In the genomic region with DNA sequence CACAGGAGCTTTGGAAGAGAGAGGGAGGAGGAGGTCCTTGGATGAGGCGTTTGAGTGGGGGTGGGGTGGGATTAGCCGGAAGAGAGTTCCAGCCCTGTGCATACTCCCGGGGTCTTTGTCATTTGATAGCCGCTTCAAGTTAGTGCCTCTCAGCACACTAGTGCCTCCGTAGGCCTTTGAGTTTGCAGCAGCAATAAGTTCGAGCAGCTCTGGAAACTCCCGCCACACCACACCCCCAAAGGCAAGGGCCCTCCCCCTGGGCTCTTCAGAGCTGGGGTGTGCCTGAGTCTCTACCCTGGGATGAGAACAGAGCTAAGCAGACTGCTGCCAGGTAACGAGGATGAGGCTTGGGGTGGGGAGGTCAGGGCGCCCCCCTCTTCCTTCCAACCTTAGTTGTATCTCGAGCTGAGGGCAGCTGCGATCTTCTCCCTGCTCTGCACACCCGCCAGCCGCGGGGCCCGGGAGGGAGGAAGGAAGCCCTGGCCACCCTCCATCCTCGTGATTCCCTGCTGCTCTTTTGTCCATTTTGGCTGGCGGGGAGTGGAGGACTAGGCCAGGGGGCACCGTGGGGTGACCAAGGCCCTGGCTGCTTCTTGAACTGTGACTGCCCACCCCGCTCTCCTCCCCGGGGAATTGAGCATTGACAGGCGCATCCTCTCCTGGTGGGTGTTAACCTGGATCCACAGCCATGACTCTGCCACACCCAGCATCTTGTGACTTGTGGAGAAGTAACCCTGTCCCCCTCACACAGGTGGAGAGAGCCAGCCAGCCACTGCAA, we compare ENCODE assay signal across 8 mouse cellular contexts. TPM values are rescaled to one million over a fixed set of nuclear protein-coding genes. Genes with fewer than 3 reads are reported as not detected.
A peak's percentile ranks its signal among the peaks of the same experiment; 100 is the strongest.
DNase-seq lines count a peak whose midpoint lies in the region; ATAC-seq and TF ChIP-seq lines count a peak whose summit lies in the region.

No protein-coding gene starts in this region.

- H3K9ac ChIP-seq in hindbrain, postnatal 0 days (replicated peaks; ENCODE audit: low read length), result no peak overlapping the region
- no peak overlapping the region for H3K9ac ChIP-seq in liver, embryonic 12.5 days

- H3K4me2 ChIP-seq in hindbrain, postnatal 0 days (ENCODE audit: low read depth, low read length), result peak overlapping the region; percentile 45
- H3K4me2 ChIP-seq in liver, embryonic 12.5 days, result peak overlapping the region; percentile 55

- H3K27me3 ChIP-seq in E14TG2a.4 (ENCODE audit: insufficient read depth, low read length), result no peaks in the 10 kb centered on the region
- no peaks in the 10 kb centered on the region for H3K27me3 ChIP-seq in hindbrain, postnatal 0 days (ENCODE audit: insufficient read depth, low read length)
- H3K27me3 ChIP-seq in liver, embryonic 12.5 days (replicated peaks), result no peaks in the 10 kb centered on the region

- H3K36me3 ChIP-seq in E14TG2a.4 (ENCODE audit: insufficient read depth, low read length), result peaks cover 41% of the 10 kb centered on the region
- no peaks in the 10 kb centered on the region for H3K36me3 ChIP-seq in hindbrain, postnatal 0 days (ENCODE audit: insufficient read depth, low read length)
- H3K36me3 ChIP-seq in liver, embryonic 12.5 days, result no peaks in the 10 kb centered on the region

- ATAC-seq in hindbrain, postnatal 0 days, result peak; percentile 59; the same call in 1 of the 2 replicates
- peak; percentile 55; the same call in 1 of the 2 replicates for ATAC-seq in liver, embryonic 12.5 days
- peak; percentile 57 for ATAC-seq in monocyte, adult 5-6 weeks (replicated peaks; ENCODE audit: insufficient number of reproducible peaks, low FRiP score, low TSS enrichment, poor library complexity, severe bottlenecking)

- WGBS in hindbrain, postnatal 0 days, result 8% methylated on average over 17 of the region's 21 CpGs
- WGBS in liver, embryonic 12.5 days (ENCODE audit: insufficient replicate concordance), result 14% methylated on average over 21 of the region's 21 CpGs

- H3K4me3 ChIP-seq in E14TG2a.4 (replicated peaks; ENCODE audit: low read length), result peak overlapping the region; percentile 79
- H3K4me3 ChIP-seq in hindbrain, postnatal 0 days (ENCODE audit: low read length), result no peak overlapping the region
- H3K4me3 ChIP-seq in liver, embryonic 12.5 days, result peak overlapping the region; percentile 22

- peak; percentile 22 for DNase-seq in brain, adult 2 months (ENCODE audit: low read depth, low spot score)
- peak; percentile 68 for DNase-seq in gastrocnemius, postnatal 14 days
- peak; percentile 45 for DNase-seq in hindbrain, postnatal 0 days (ENCODE audit: low spot score)
- peak; percentile 67 to 81 for DNase-seq in thymus, adult 18-20 months
- DNase-seq in cerebellum, postnatal 14 days, result no peak

- peaks cover 70% of the 10 kb centered on the region for H3K4me1 ChIP-seq in E14TG2a.4 (replicated peaks; ENCODE audit: low read depth, low read length)
- no peaks in the 10 kb centered on the region for H3K4me1 ChIP-seq in hindbrain, postnatal 0 days (ENCODE audit: insufficient read depth, low read length)
- H3K4me1 ChIP-seq in liver, embryonic 12.5 days, result peaks cover 9% of the 10 kb centered on the region

- H3K27ac ChIP-seq in hindbrain, postnatal 0 days, result no peak overlapping the region
- no peak overlapping the region for H3K27ac ChIP-seq in liver, embryonic 12.5 days

- H3K9me3 ChIP-seq in E14TG2a.4 (ENCODE audit: low read length), result no peaks in the 10 kb centered on the region
- no peaks in the 10 kb centered on the region for H3K9me3 ChIP-seq in hindbrain, postnatal 0 days (ENCODE audit: low read length)
- no peaks in the 10 kb centered on the region for H3K9me3 ChIP-seq in liver, embryonic 12.5 days (replicated peaks)

- intact Hi-C loops in gastrocnemius, postnatal 14 days (cut with DNase I; ENCODE audit: low total_unique reads), result no loop called here

- no peak for TF ChIP-seq CTCF in E14TG2a.4 (conservative IDR thresholded peaks at IDR 0.05; ENCODE audit: low read length)
- TF ChIP-seq CTCF in hindbrain, postnatal 0 days (IDR thresholded peaks at IDR 0.05; ENCODE audit: low read depth), result 0 out of 2 replicates have a peak, but pooled peaks have one; percentile 4

RNA-seq across cellular contexts. Expression of gene Hvcn1, which starts 3.2 kb away (rescaled TPM):
- 1 to 10 TPM; 1.6 to 2.0 TPM for total RNA-seq in gastrocnemius, postnatal 14 days (2021)
- 1.7 and 2.2 TPM in 2 replicates for total RNA-seq in hindbrain, postnatal 0 days (2014; rRNA removed)
- 0.94 and 1.1 TPM in 2 replicates for polyA plus RNA-seq in hindbrain, postnatal 0 days (2015; fragmentation: Nextera tagmentation; extraction: Ambion mirVana)
- 1.8 and 2.1 TPM in 2 replicates for polyA plus RNA-seq in liver, embryonic 12.5 days (2016; fragmentation: Nextera tagmentation; extraction: Ambion mirVana)
- 25.7 to 39.4 TPM (median 30.3 TPM) in 3 replicates for total RNA-seq in monocyte, adult 5-6 weeks (2017)

RNA-seq across cellular contexts. Expression of gene Ppp1cc, which starts 51.7 kb away (rescaled TPM):
- total RNA-seq in gastrocnemius, postnatal 14 days (2021), result 100 to 1,000 TPM; 110 TPM
- total RNA-seq in hindbrain, postnatal 0 days (2014; rRNA removed), result 205 and 207 TPM in 2 replicates
- polyA plus RNA-seq in hindbrain, postnatal 0 days (2015; fragmentation: Nextera tagmentation; extraction: Ambion mirVana), result 177 and 184 TPM in 2 replicates
- polyA plus RNA-seq in liver, embryonic 12.5 days (2016; fragmentation: Nextera tagmentation; extraction: Ambion mirVana), result 228 and 229 TPM in 2 replicates
- total RNA-seq in monocyte, adult 5-6 weeks (2017), result 150 to 191 TPM (median 177 TPM) in 3 replicates

RNA-seq across cellular contexts. Expression of gene Tctn1, which starts 54.5 kb away (rescaled TPM):
- total RNA-seq in gastrocnemius, postnatal 14 days (2021), result 1 to 10 TPM; 2.4 to 3.0 TPM
- 30.3 and 30.6 TPM in 2 replicates for total RNA-seq in hindbrain, postnatal 0 days (2014; rRNA removed)
- 6.5 TPM in 2 replicates for polyA plus RNA-seq in hindbrain, postnatal 0 days (2015; fragmentation: Nextera tagmentation; extraction: Ambion mirVana)
- 1.2 and 1.7 TPM in 2 replicates for polyA plus RNA-seq in liver, embryonic 12.5 days (2016; fragmentation: Nextera tagmentation; extraction: Ambion mirVana)
- 1.1 to 4.4 TPM (median 2.0 TPM) in 3 replicates for total RNA-seq in monocyte, adult 5-6 weeks (2017)

Comparison
In these comparisons a context has a peak if more than half of its experiments do, and no peak if none do; other contexts are left out.
1. DNase-seq: peak in brain, adult 2 months (single experiment), gastrocnemius, postnatal 14 days (single experiment), hindbrain, postnatal 0 days (single experiment) and thymus, adult 18-20 months (2 of 2); none in cerebellum, postnatal 14 days (0 of 2).
2. Peak in every context shown above with its lines, with median percentiles within 50 percentile points of each other: ATAC-seq.